Mouse (Mus musculus) megakaryocyte, embryonic 14.5 days (primary cell): ENCODE measurements at regions not wholly inside any gene's neighbourhood (a gene's known extent, or its start where the extent isn't known, plus 50 kb on each side); places are given as distances from the start of the nearest gene placed in this dataset.

ENCODE experiments used
- FLI1 ChIP-seq: IDR thresholded peaks from 2 replicates; pipeline ENCODE4 v1.6.1; 2012; ENCODE audit warnings: low read length, inconsistent platforms, mixed read lengths
- GATA1 ChIP-seq: IDR thresholded peaks from 3 replicates; pipeline ENCODE4 v1.6.1; 2012; ENCODE audit warnings: mixed read lengths, low read length, inconsistent platforms, borderline replicate concordance

DNA sequence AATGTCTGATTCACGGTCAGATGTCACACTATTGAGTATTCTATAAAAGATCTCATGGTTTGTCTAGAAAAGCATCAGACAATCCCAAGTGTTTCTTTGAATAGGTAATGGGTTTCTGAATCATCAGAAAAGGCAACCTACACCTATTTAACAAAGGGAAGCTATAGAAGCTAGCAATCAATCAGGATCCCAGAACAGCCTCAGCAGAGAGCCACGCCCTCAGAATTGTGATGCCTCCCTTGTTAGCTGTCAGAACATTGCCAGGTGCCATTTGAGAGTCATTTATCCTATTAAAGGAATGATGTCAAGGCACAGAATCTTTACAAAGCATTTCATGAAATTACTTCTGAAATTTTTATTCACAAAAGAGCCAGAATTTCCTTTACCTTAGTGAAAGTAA is 542.7 kb downstream of the Kctd12 start:
- TF ChIP-seq FLI1 (no peak), GATA1 (no peak)
